Comparison of ENCODE assay signal across 23 mouse cellular contexts in the genomic region with DNA sequence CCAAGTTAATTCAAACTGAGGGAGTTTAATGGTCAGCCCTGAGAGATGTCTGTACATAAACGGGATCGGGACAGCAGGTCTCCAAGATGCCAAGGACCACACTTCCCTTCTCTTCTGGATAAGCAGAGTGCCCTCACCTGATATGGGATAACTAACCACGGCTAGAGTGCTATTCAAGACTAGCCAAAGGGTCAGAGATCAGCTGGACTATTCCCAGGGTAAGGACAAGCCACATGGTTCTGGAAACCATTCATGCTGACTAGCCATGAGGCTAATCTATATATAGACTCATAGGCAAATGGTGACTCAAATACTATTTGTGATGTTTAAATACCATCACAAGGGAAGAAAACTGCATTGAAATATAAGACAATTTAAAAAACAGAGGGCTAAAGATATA.
"Had no signal": no experiment of that assay in that cellular context is flagged by ENCODE, and none has a peak within 500 bp of the region (broad histone marks: within the 10 kb centered on the region; RNA-seq: fewer than 3 reads in every experiment).

No protein-coding gene starts in this region.

- H3K9me3 ChIP-seq: limb, embryonic 10.5 days; limb, embryonic 13.5 days; megakaryocyte, embryonic 14.5 days; neural tube, embryonic 12.5 days; neural tube, embryonic 15.5 days; stomach, embryonic 15.5 days had no signal

- ATAC-seq: liver, postnatal 0 days; lung, postnatal 0 days had no signal

- H3K4me3 ChIP-seq: limb, embryonic 10.5 days; limb, embryonic 13.5 days; megakaryocyte, embryonic 14.5 days; neural tube, embryonic 12.5 days; neural tube, embryonic 15.5 days; stomach, embryonic 15.5 days had no signal

- H3K27ac ChIP-seq: limb, embryonic 10.5 days; limb, embryonic 13.5 days; liver, embryonic 14.5 days; neural tube, embryonic 12.5 days; neural tube, embryonic 15.5 days; stomach, embryonic 15.5 days had no signal

- H3K4me2 ChIP-seq: limb, embryonic 13.5 days; liver, embryonic 11.5 days; lung, embryonic 14.5 days; midbrain, embryonic 11.5 days; neural tube, embryonic 12.5 days; neural tube, embryonic 15.5 days; stomach, embryonic 15.5 days had no signal

- H3K4me1 ChIP-seq: limb, embryonic 10.5 days; limb, embryonic 13.5 days; neural tube, embryonic 12.5 days; neural tube, embryonic 15.5 days; stomach, embryonic 15.5 days had no signal

- DNase-seq: kidney, adult 8-10 months; kidney, postnatal 14 days; kidney, postnatal 4 days; liver, postnatal 0 days; lung, embryonic 14.5 days; lung, postnatal 36 days; midbrain, embryonic 14.5 days; right cerebral cortex, adult 18-20 months; right cerebral cortex, postnatal 14 days; right cerebral cortex, postnatal 4 days; spleen, adult 18-20 months; thymus, adult 18-20 months; thymus, postnatal 36 days had no signal

- H3K9ac ChIP-seq: limb, embryonic 13.5 days; liver, embryonic 14.5 days; liver, postnatal 0 days; lung, embryonic 14.5 days; neural tube, embryonic 12.5 days; neural tube, embryonic 15.5 days; stomach, embryonic 15.5 days had no signal

- H3K27me3 ChIP-seq: limb, embryonic 13.5 days; megakaryocyte, embryonic 14.5 days; neural tube, embryonic 12.5 days; neural tube, embryonic 15.5 days; stomach, embryonic 15.5 days had no signal
